Mouse (Mus musculus): ENCODE results near the gene Cwc15. TPM values are rescaled to one million over a fixed set of nuclear protein-coding genes. Genes with fewer than 3 reads are reported as not detected.

The Cwc15 gene
- total RNA-seq, 2 experiments from 2014 or later, result 94.1 to 94.4 TPM

DNA sequence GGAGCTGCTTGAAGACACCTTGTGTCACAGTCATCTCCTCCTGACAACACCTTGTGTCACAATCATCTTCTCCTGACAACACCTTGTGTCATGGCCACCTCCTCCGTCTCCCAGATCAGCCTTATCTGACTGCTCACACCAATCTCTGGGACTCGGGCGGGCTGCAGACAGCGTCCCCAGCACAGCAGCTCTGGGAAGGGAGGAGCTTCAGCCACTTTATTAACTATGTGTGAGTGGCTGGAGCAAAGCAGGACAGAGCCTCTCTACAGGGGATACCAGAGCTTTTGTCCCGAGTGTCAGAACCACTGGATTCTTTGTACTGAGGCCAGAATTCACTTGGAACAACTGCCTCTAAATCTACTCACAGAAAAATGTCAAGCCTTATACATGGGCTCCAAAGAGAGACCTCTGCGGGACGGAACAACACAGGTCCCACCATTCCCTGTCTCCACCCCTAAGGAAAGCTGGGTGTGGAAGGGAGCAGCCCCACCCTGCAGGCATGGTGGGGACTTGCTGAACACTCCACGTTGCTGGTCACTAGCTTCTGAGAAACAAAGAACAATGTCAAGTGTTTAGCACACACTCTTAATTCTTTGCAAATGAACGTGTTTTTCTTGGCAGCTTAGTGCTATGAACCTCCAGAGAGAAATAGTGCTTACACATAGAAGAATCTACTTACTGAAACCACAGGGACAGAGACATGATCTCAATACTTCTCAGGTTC is 43.8 kb downstream of the Cwc15 start:
- intact Hi-C loops (cut with DNase I; ENCODE audit: low total_unique reads), result no loop called here
- no peak for DNase-seq

DNA sequence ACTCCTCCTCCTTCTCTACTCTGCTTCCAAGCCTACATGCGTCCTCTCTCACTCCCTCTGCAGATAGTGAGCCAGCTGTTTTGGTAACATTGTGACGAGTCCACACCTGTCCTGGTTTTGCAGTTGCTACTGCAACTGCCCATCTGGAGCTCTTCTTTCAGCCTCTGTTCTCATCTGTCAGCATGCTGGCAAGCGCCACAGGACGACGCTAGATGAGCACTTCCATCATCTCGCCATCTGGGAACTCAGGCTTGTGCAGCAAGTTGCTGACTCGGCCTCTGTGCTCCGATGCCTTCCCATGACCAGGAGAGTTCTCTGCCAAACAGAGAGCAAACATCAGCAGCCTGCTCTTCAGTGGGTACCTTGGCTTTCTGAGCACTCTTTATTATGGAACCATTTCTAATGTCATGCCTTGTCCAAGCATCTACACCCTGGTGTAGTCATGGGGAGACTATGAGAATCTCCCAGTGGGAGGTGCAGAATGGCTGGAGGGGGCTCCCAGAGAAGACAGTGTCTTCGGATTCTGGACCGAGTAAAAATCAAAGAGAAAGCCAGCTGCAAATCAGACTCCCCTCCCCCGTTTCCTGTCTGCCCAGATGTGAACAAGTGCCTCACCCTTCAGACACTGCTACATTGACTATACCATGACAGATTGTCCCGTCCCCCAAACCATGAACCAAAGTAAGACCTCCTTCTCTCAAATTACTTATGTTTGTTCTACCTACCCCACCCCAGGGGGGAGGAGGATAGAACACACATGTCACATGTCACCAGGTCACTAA is 47.4 kb downstream of the Cwc15 start:
- peak; percentile 63 for DNase-seq
- intact Hi-C loops (cut with DNase I; ENCODE audit: low total_unique reads), result no loop called here

DNA sequence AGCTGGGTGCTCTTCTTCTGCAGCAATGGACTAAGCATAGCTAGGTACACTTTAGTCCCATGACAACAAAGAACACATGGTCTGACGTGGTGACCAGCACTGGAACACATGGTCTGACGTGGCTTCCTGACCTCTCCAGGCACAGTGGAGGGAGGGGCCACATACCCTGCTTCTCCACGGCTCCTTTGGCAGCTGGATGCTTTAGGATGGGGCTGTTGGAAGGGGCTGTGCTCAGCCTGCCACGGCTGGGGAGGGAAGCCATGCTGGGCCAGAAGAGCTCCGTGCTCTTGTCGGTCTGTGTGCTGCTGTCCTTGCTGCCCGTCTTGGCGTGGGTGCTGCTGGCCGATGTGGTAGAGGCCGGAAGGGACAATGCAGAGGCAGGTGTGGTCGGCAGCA is 47.9 kb downstream of the Cwc15 start:
- peak; percentile 19 for DNase-seq
- intact Hi-C loops (cut with DNase I; ENCODE audit: low total_unique reads), result no loop called here

DNA sequence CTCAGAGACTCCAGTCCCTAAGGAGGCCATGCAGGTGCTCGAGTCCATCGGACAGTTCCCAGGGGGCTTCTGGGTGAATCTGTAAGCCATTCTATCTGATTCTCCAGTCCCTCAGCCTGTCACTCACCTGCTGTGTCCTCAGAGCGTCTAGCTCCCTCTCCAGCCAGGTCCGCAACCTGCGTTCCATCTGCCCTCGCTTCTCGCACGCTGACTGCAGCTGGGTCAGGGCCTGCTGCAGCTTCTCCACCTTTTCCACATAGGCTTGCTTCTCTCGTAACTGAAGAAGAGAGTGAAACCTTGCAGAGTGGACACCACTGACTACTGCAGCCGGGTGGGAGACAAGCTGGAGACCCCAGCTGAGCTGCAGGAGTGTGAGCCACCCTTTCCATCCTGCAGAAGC is 57.9 kb downstream of the Cwc15 start:
- intact Hi-C loops (cut with DNase I; ENCODE audit: low total_unique reads), result no loop called here

DNA sequence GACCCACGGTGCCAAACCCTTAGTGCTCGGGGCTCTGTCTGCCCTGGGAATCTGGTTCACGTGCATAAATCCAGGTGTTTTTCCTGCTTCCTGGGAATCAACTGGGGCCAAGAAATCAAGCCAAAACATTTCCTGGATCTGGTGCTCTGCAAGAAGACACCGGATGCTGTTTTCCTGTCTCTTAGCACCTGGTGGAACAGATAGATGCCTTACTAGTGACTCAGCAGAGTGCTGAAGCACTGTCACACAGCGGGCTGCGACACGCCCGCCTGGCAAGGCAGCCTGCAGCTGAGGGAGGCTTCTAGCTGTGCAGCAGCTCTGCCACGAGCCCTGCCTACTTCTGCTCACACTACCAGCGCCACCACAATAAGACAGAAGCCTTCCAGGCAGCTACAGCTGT is 59.0 kb downstream of the Cwc15 start:
- DNase-seq, result peak; percentile 32
- intact Hi-C loops (cut with DNase I; ENCODE audit: low total_unique reads), result no loop called here

More for the DNA sequence above, 57.9 kb downstream of the Cwc15 start:
- no peak for DNase-seq

DNA sequence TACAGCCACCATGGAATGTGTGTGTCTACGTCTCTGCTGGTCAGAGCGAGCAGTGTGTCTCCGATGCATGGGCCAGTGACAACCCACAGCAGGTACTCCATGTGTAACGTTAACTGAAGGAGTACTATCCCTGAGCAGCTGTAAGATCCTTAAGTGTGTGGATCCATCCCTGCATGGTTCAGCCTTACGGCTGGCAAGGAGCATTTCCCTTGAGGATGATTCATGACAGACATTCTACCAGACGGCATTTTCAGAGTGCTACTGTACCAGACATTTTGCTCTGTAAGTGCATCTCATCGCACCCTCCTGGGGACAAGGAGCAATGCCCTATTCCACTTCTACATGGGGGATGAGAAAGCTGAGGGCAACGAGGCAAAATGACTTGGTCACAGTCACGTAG is 59.6 kb downstream of the Cwc15 start:
- no peak for DNase-seq
- intact Hi-C loops (cut with DNase I; ENCODE audit: low total_unique reads), result no loop called here

Other genes with a start within 250 kb of the Cwc15 start
- gene Sesn3, start 225.6 kb upstream of the Cwc15 start, total RNA-seq (2021), result 10 to 100 TPM; 31.2 to 42.4 TPM
- 1 to 10 TPM; 5.8 to 9.2 TPM for gene Endod1, start 119.1 kb upstream of the Cwc15 start, total RNA-seq (2021)
- not detected for gene Kdm4d, start 135 bp upstream of the Cwc15 start, total RNA-seq (2021)
- 100 to 1,000 TPM; 264 to 270 TPM for gene Amotl1, start 144.4 kb downstream of the Cwc15 start, total RNA-seq (2021)
- gene Piwil4, start 240.1 kb downstream of the Cwc15 start, total RNA-seq (2021), result under 1 TPM in 1 of 2 experiments, not detected in 1; 0.10 TPM

Data from gastrocnemius, postnatal 14 days (tissue).